Mouse (Mus musculus): Measurements from ENCODE around the gene Soat1. TPM values are rescaled to one million over a fixed set of nuclear protein-coding genes. Genes with fewer than 3 reads are reported as not detected.

Soat1 gene
- polyA plus RNA-seq, 1 experiment from 2014 or later: 33.1 TPM

Other genes with a start within 250 kb of the Soat1 start
- gene Tdrd5, start 170.7 kb downstream of the Soat1 start, polyA plus RNA-seq (2015; fragmentation: Nextera tagmentation; extraction: Ambion mirVana): 0.13 and 0.34 TPM in 2 replicates
- not detected in 2 replicates for gene Nphs2, start 163.6 kb downstream of the Soat1 start, polyA plus RNA-seq (2015; fragmentation: Nextera tagmentation; extraction: Ambion mirVana)
- gene Gm2000, start 108.3 kb downstream of the Soat1 start, polyA plus RNA-seq (2015; fragmentation: Nextera tagmentation; extraction: Ambion mirVana): 591 and 600 TPM in 2 replicates
- 0.09 and 0.27 TPM in 2 replicates for gene Axdnd1, start 53.2 kb downstream of the Soat1 start, polyA plus RNA-seq (2015; fragmentation: Nextera tagmentation; extraction: Ambion mirVana)
- gene Gm10031, start 49.7 kb upstream of the Soat1 start, polyA plus RNA-seq (2015; fragmentation: Nextera tagmentation; extraction: Ambion mirVana): 0.31 and 0.61 TPM in 2 replicates
- 2.4 and 2.9 TPM in 2 replicates for gene Abl2, start 84.5 kb upstream of the Soat1 start, polyA plus RNA-seq (2015; fragmentation: Nextera tagmentation; extraction: Ambion mirVana)
- gene Tor3a, start 200.0 kb upstream of the Soat1 start, polyA plus RNA-seq (2015; fragmentation: Nextera tagmentation; extraction: Ambion mirVana): 4.8 and 5.1 TPM in 2 replicates
- 20.2 and 21.4 TPM in 2 replicates for gene Fam20b, start 244.8 kb upstream of the Soat1 start, polyA plus RNA-seq (2015; fragmentation: Nextera tagmentation; extraction: Ambion mirVana)

Measured in heart, embryonic 13.5 days (tissue).